Mouse (Mus musculus): Measurements from ENCODE around the gene Ubb.

Gene Ubb

DNA sequence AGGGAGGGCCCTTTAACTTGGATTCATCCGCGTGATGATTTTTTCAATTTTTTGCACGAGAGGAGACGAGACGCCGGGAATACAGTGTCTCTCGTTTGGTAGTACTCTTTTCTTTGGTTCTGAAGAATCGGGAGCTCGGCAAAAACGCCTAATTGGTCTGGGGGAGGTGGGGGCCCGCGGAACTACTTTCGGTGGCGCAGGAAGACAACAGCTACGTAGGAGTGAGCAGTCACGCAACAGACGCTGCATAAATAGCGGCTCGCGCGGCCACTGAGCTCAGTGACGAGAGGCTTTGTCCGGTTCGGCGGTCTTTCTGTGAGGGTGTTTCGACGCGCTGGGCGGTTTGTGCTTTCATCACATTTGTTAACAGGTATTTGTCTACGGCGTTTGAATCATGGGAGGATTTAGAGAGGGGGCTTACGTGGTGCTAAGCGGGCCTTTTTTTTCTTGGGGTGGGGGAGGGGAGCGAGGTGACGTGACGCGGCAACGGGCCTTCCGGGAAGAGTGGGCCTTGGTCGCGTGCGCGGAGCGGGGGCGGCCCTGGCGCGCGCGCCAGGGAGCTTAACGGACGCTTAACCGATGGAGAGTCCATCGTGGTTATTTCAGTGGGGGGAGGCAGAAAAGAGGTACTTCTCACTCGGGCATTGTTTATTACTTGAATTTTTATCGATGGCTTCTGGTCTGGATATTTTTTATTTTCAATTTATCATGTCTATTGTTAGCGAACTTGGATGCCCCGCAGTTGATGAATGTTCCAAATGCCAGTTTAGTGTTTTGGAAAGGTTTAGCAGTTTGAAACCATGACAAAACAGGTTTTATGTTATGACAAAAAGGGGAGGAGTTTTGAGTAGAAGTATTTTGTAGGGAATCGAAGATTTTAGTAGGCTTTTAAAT is 502 bp downstream of the Ubb start:
- peak; percentile 87 to 91 for DNase-seq (ENCODE audit: low read depth in 2 of 2, low spot score in 2 of 2)

DNA sequence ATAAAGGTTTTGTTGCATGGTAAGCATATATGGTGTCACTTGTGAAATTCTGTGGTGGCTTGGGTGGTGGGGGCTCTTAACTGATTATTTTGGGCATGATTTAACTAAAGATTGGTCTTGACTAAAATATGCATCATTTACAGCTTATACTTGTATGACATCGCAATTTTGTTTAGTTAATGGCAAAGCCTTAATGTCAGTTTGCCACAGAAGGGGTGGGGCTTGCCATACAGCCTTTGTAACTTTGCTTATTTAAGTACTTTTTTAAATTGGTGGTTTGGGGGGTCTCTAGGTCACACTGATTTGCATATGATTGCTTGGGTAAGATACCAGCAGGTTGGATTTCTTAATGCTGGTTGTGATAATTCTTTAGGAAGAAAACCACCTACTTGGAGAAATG is 2.2 kb downstream of the Ubb start:
- no peak for DNase-seq (ENCODE audit: low read depth in 2 of 2, low spot score in 2 of 2)

DNA sequence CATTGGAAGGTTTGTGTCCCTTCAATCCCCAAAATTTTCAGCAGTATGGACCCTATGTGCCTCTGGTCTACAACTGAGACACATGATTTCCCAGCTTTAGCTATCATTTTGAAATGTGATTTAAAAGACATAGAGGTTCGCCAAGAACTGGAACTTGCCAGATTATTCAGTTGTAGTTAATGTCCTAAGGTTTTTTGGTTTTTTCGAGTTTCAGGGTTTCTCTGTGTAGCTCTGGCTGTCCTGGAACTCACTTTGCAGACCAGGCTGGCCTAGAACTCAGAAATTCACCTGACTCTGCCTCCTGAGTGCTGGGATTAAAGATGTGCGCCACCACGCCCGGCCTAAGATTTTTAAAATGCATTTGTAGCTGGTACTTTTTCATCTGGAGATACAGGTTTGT is 2.7 kb downstream of the Ubb start:
- no peak for DNase-seq (ENCODE audit: low read depth in 2 of 2, low spot score in 2 of 2)

DNA sequence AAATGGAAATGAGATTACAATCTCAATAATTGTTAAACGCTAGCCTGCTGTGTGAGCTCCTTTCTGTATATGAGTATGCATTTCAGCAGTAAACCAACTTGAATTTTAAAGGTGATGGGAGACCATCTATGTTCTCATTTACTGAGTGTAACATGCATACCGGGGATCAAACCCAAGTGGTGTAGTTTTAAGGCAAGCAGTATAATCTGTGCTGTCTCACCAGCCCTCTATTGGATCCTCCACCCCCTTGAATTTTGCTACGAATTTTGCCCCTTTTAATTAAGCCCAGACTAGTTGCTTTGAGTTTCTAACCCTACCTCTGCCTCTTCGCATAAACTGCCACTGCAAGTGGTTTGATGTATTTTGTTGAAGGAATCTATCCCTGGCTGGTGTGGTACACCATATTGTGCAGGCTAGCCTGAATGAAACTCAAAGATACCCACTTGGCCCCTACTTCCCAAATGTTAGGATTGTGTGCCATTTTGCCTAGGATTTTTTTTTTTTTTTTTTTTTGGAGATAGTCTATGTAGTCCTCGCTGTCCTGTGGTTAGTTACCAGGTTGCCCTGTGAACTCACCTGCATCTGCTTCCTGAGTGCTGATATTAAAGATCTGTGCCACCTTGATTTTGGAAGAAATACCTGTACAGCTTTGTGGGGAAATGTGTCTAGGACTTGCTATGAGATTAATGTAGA is 3.3 kb downstream of the Ubb start:
- no peak for DNase-seq (ENCODE audit: low read depth in 2 of 2, low spot score in 2 of 2)

DNA sequence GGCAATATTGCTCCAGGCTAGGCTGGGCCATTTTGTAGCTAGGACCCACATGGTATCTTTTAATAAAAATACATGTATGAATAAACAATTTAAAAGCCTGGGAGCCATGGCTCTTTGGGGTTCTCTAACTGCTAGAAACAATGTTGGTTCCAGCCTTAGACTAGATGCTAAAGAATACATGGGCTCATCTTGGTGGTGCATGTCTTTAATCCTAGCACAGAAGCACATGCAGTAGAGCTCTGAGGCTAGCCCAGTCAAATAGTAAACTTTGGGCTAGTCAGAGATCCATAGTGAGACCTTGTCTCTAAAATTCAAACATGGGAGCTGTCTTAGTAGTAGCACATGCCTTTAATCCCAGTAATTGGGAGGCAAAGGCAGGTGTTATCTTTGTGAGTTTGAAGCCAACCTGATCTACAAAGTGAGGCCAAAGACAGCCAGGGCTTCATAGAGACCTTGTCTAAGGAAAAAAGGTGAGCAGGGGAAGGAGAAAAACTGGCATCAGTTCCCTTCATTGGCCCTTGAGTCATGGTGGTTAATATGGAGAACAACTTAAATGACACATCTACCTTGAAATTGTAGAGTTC is 4.1 kb downstream of the Ubb start:
- no peak for DNase-seq (ENCODE audit: low read depth in 2 of 2, low spot score in 2 of 2)

- no peak for DNase-seq (ENCODE audit: low read depth in 2 of 2, low spot score in 2 of 2)
Measured at GRCm38 (mm10) chr11:62555896-62556412, 5.0 kb downstream of the Ubb start.

DNA sequence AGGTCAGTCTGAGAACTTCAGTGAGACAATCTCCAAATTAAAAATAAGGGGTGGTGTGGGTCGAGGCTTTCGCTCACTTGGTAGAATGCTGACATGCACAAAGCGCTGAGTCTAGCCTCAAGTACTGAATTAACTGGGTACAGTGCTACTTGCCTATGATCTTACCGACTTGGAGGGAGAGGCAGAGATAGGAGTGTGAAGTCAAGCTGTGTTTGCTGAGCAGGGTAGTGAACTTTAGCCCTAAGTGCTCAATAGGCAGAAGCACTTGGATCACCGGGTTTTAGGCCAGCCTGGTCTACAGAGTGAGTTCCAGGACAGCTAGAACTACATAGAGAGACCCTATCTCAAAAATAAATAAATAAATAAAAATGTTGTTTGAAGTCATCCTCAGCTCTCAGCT is 6.2 kb downstream of the Ubb start:
- no peak for DNase-seq (ENCODE audit: low read depth in 2 of 2, low spot score in 2 of 2)

DNA sequence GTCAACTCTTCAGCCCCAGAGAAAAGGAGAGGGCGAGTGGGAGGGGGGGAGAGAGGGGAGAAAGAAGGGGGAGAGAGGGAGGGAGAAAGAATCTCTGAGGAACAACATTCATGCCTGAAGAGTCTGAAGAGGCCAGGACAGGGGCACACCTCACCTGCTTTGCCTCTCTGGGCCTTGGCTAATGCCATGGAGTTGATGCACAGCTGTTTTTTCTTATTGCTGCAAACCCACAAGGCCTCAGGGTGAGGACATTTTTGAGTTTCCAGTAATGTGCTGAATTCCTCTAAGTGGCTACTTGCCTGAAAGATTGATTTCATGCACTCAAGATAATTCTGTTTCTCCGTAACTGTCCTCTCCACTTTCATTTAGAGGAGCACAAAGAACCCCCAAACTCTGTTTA is 7.2 kb downstream of the Ubb start:
- no peak for DNase-seq (ENCODE audit: low read depth in 2 of 2, low spot score in 2 of 2)

- no peak for DNase-seq (ENCODE audit: low read depth in 2 of 2, low spot score in 2 of 2)
Measured at GRCm38 (mm10) chr11:62558961-62559646, 8.1 kb downstream of the Ubb start.

GRCm38 (mm10) chr11:62560463-62561016 is 9.6 kb downstream of the Ubb start:
- DNase-seq (ENCODE audit: low read depth in 2 of 2, low spot score in 2 of 2) = no peak

GRCm38 (mm10) chr11:62563590-62563989 is 12.6 kb downstream of the Ubb start:
- DNase-seq (ENCODE audit: low read depth in 2 of 2, low spot score in 2 of 2) = no peak

GRCm38 (mm10) chr11:62565747-62566146 is 14.8 kb downstream of the Ubb start:
- DNase-seq (ENCODE audit: low read depth in 2 of 2, low spot score in 2 of 2) = no peak

DNA sequence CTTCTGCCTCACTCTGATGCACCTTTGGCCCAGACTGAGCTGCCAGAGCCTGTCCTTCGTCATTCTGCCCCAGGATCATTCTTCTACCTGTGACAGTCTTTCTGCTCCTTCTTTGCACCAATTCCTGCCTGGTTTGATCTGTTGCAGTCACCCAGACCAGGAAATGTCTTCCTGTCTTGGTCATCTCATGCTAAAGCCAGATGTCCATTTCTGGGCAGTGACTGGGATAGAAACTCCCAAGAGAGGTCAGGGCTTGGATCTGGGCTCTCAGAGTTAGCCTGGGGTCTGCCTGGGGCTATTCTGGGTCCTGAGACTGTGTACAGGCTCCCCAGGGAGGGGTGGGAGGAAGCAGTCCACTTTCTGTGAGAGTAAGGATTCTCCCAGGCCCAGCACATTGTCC is 15.2 kb downstream of the Ubb start:
- no peak for DNase-seq (ENCODE audit: low read depth in 2 of 2, low spot score in 2 of 2)

GRCm38 (mm10) chr11:62568300-62568699 is 17.3 kb downstream of the Ubb start:
- no peak for DNase-seq (ENCODE audit: low read depth in 2 of 2, low spot score in 2 of 2)

DNA sequence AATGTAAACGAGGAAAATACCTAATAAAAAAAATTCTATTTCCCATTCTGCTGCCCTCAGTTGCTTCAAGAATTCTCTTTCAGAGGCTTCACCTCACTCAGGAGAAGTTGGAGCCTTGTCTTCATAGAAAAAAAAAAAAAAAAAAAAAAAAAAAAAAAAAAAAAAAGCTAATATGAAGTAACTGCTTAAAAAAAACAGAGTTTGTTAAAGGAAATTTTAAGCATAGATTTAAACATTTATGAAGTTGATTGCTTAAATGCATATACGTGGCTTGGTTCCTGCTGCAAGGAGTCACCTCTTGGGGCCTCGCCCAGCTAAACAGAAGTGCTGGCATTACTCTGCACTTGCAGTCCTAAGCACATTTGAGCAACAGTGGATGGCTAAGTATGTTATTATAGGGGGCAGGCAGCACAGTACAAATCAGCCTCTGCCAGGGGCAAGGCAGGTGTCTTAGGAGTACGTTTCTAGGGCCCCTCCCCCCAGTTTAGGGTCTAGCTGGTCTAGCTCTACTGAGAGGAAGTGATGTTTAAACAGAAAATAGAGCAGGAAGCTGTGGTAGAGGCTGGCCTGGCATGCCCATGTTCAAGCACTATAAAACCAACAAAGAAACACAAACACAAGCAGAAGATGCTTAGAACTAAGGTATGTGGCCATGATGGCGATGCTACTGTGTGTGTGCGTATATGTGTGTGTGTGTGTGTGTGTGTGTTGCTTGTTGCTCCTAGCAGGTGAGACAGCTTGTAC is 23.2 kb downstream of the Ubb start, which contains the start of gene Trpv2:
Gene Trpv2 (plus strand): TSS at position 528 of the 744 bp plus-strand sequence.
- peak in 1 of 2 experiments; percentile 44 for DNase-seq (ENCODE audit: low read depth in 2 of 2, low spot score in 2 of 2)

DNA sequence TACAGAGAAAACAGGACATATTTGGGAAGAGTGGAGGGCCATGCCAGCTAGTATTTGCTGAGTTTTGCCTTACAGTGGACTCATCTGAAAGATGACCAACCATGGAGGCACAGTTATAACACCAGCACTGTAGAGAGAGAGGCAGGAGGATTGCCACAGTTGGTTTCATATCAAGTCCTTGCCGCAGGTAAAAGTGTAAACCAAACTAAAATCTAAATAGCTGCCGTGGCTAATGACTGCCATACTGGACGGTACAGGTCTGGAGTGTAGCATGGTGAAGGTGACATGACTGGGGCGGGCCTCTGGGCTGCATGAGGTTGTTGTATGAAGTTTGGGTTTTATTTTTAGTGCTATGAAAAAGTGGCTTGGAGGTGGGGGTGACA is 23.7 kb downstream of the Ubb start:
- DNase-seq (ENCODE audit: low read depth in 2 of 2, low spot score in 2 of 2) = no peak

- peak; percentile 77 to 87 for DNase-seq (ENCODE audit: low read depth in 2 of 2, low spot score in 2 of 2)
Measured at GRCm38 (mm10) chr11:62575297-62575658, 24.3 kb downstream of the Ubb start.

GRCm38 (mm10) chr11:62575659-62576438 is 24.9 kb downstream of the Ubb start:
- DNase-seq (ENCODE audit: low read depth in 2 of 2, low spot score in 2 of 2) = peak; percentile 18 to 23

GRCm38 (mm10) chr11:62576530-62577152 is 25.7 kb downstream of the Ubb start:
- DNase-seq (ENCODE audit: low read depth in 2 of 2, low spot score in 2 of 2) = peak; percentile 71 to 81

All from CD8-positive naive resting alpha-beta T cell, adult 2 months (primary cell).